Mouse (Mus musculus): ENCODE measurements around the gene Usp31. TPM values are rescaled to one million over a fixed set of nuclear protein-coding genes. Genes with fewer than 3 reads are reported as not detected.

The Usp31 gene
- 6.0 and 7.5 TPM in 2 replicates for polyA plus RNA-seq (2014; fragmentation: Nextera tagmentation; extraction: Ambion mirVana)

DNA sequence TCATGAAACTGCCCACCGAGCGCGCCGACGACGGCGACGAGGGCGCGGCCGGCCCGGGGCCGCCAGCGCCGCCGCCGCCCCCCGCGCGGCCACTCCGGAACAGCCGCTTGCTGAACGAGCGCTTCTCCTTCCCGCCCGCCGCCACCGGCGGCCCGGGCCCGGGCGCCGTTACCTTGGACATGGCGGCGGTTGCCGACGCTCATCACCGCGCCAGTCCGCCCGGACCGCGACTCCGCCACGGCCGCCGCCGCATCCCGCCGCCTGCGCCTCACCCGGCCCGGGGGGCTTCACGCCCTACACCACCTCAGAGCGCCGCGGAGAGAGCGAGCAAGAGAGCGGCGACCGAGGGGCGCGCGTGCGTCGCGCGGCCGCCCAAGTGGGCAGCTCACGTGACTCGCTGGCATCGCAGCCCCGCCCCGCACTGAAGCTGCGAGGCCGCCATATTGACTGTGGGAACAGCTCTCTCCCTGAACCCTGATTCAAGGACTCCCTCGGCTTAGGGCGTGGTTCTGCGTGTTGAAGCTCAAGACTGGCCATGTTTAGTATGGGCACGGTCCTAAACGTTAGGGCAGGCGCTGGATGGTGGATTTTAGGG lies at the start of gene Usp31:
Gene Usp31 (minus strand): TSS at position 181 of the 595 bp plus-strand sequence.
- WGBS, result 0% methylated on average over 64 of the region's 82 CpGs

DNA sequence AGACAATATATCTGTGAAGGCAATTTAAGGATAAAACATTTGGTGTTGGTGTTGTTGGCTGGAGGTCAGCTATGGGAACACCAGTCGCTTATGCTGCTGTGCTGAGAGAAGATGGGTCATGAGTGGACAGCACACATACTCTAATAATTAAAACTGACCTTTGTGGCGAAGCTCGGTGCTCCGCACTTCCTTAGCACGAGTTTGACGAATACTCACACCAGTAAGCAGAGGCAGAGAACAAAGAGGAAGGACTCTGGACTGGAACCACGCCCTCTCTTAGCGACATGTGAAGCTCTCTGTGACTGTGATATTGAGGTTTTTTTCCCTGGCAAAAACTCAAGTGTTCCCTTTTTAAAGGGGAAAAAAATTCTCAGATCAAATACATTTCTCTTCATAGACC lies 47.7 kb upstream of the Usp31 start:
- H3K4me3 ChIP-seq (ENCODE audit: low read depth, low read length), result no peak overlapping the region
- H3K27me3 ChIP-seq (ENCODE audit: control insufficient read depth, insufficient read depth, low read length), result no peaks in the 10 kb centered on the region
- no peak overlapping the region for H3K4me2 ChIP-seq (ENCODE audit: low read depth, low read length)
- no peaks in the 10 kb centered on the region for H3K4me1 ChIP-seq (ENCODE audit: control insufficient read depth, insufficient read depth, low read length)
- H3K27ac ChIP-seq (ENCODE audit: low read depth, low read length), result no peak overlapping the region
- H3K36me3 ChIP-seq (ENCODE audit: control insufficient read depth, insufficient read depth, low read length), result no peaks in the 10 kb centered on the region
- no peaks in the 10 kb centered on the region for H3K9me3 ChIP-seq (ENCODE audit: control insufficient read depth, low read length)
- no peak for ATAC-seq (ENCODE audit: low read depth)
- WGBS, result 74% methylated on average over 8 of the region's 8 CpGs
- no peak overlapping the region for H3K9ac ChIP-seq (replicated peaks; ENCODE audit: low read depth, low read length)

More for the DNA sequence above, at the start of gene Usp31:
- Histone ChIP-seq H3K4me2 (ENCODE audit: low read depth, low read length) (peak within 1 kb of the TSS; percentile 91), H3K27me3 (ENCODE audit: control insufficient read depth, insufficient read depth, low read length) (no peaks in the 10 kb centered on the region), H3K4me1 (ENCODE audit: control insufficient read depth, insufficient read depth, low read length) (peaks cover 30% of the 10 kb centered on the region), H3K4me3 (ENCODE audit: low read depth, low read length) (peak within 1 kb of the TSS; percentile 93), H3K27ac (ENCODE audit: low read depth, low read length) (peak within 1 kb of the TSS; percentile 91), H3K9me3 (ENCODE audit: control insufficient read depth, low read length) (no peaks in the 10 kb centered on the region), H3K9ac (replicated peaks; ENCODE audit: low read depth, low read length) (peak within 1 kb of the TSS; percentile 82), H3K36me3 (ENCODE audit: control insufficient read depth, insufficient read depth, low read length) (no peaks in the 10 kb centered on the region)
- ATAC-seq (ENCODE audit: low read depth), result peak; percentile 99

DNA sequence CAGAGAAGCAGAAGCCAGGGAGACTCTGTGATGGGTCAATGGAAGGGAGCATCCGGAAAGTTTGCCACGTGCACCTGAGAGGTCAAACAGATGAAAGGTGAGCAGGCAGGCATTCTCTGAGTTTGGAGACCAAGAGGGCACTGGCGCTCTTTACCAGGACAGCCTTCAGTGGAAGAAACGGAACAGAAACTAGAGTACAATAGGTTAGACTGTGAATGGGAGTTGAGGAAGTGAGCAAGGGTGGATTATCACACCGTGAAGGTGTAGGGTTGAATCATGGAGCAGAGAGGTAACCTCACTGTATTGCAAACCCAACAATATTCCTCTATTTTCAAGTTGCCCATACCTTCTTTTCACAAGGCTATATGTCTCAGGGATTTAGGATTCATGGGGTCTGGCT lies 43.2 kb upstream of the Usp31 start:
- no peak for ATAC-seq (ENCODE audit: low read depth)
- H3K36me3 ChIP-seq (ENCODE audit: control insufficient read depth, insufficient read depth, low read length), result no peaks in the 10 kb centered on the region
- H3K9me3 ChIP-seq (ENCODE audit: control insufficient read depth, low read length), result no peaks in the 10 kb centered on the region
- no peaks in the 10 kb centered on the region for H3K27me3 ChIP-seq (ENCODE audit: control insufficient read depth, insufficient read depth, low read length)
- no peak overlapping the region for H3K27ac ChIP-seq (ENCODE audit: low read depth, low read length)
- WGBS, result 84% methylated on average over 5 of the region's 5 CpGs
- H3K4me3 ChIP-seq (ENCODE audit: low read depth, low read length), result no peak overlapping the region
- H3K4me1 ChIP-seq (ENCODE audit: control insufficient read depth, insufficient read depth, low read length), result no peaks in the 10 kb centered on the region
- H3K4me2 ChIP-seq (ENCODE audit: low read depth, low read length), result no peak overlapping the region
- no peak overlapping the region for H3K9ac ChIP-seq (replicated peaks; ENCODE audit: low read depth, low read length)

DNA sequence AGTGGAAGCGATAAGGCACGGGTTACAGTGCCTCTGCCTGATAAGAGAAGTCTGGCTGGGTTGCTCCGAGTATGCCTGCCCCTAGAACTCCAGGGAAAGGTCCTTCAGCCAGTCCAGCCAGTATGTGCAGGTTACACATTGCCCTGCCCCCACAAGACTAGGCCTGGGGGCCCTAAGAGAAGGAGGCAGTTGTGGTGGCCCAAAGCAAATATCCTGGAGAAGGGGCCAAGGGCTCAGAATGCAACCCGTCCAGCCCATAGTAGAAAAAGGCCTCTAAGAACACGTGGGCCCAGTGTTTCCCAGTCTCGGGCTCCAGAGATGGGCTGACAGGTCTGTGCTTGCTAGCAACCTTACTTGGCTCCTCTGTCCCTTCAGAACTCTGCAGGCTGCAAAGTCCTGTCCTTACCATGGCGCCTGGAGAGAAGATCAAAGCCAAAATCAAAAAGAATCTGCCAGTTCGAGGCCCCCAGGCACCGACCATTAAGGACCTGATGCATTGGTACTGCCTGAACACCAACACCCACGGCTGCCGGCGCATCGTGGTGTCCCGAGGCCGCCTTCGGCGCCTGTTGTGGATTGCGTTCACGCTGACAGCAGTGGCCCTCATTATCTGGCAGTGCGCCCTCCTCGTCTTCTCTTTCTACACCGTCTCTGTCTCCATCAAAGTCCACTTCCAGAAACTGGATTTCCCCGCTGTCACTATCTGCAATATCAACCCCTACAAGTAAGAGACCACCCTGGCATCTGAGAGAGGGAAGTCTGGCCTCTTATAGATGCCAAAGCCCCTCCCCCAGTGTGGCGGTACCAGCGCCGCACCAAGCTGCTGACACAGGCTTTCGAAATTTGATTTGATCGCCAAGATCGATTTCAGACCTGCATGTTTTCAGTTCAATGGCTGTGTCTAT lies 30.7 kb upstream of the Usp31 start:
- no peak for ATAC-seq (ENCODE audit: low read depth)
- Histone ChIP-seq H3K9ac (replicated peaks; ENCODE audit: low read depth, low read length) (no peak overlapping the region), H3K36me3 (ENCODE audit: control insufficient read depth, insufficient read depth, low read length) (no peaks in the 10 kb centered on the region), H3K27ac (ENCODE audit: low read depth, low read length) (no peak overlapping the region), H3K9me3 (ENCODE audit: control insufficient read depth, low read length) (no peaks in the 10 kb centered on the region), H3K27me3 (ENCODE audit: control insufficient read depth, insufficient read depth, low read length) (peaks cover 12% of the 10 kb centered on the region), H3K4me2 (ENCODE audit: low read depth, low read length) (no peak overlapping the region), H3K4me3 (ENCODE audit: low read depth, low read length) (no peak overlapping the region), H3K4me1 (ENCODE audit: control insufficient read depth, insufficient read depth, low read length) (no peaks in the 10 kb centered on the region)
- WGBS, result 71% methylated on average over 29 of the region's 29 CpGs

DNA sequence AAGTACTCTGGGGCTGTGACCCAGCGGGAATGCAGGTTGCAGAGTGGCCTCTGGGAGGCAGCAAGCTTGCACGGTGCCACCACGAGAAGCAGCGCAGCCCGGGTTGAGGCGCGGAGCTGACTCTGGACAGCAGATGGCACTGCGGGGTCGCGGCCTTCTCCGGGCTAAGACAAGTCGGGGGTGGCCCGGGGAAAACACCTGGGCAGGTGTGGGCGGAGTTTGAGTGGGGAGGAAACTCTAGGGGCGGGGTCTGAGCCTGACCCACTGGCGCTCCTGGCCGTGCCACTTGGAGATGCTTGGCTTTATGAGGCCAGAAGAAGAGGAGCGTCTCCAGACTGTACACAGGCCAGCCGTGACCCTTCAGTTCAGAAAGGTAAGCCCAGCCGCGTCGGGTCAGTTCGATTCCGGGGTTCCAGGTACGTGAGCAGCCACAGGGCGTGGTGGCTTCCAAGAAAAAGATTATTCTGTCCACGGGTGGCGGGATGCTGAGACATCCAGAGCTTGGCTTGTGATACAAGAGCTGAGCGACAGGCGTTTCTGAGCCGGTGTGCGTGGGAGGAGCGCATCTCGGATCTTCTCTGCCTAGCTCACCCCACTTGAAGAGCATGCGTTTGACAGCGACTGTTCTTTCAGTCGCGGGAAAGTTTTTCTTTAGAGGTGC lies 27.2 kb upstream of the Usp31 start, which contains the start of gene Scnn1g:
Gene Scnn1g (plus strand): TSS at position 309 of the 661 bp plus-strand sequence.
- Histone ChIP-seq H3K4me1 (ENCODE audit: control insufficient read depth, insufficient read depth, low read length) (no peaks in the 10 kb centered on the region), H3K4me2 (ENCODE audit: low read depth, low read length) (peak within 1 kb of the TSS; percentile 45), H3K27me3 (ENCODE audit: control insufficient read depth, insufficient read depth, low read length) (peaks cover 12% of the 10 kb centered on the region), H3K4me3 (ENCODE audit: low read depth, low read length) (peak within 1 kb of the TSS; percentile 22), H3K9ac (replicated peaks; ENCODE audit: low read depth, low read length) (0 out of 2 replicates have a peak within 1 kb of the TSS, but pooled peaks have one; percentile 22), H3K36me3 (ENCODE audit: control insufficient read depth, insufficient read depth, low read length) (no peaks in the 10 kb centered on the region), H3K27ac (ENCODE audit: low read depth, low read length) (no peak within 1 kb of the TSS), H3K9me3 (ENCODE audit: control insufficient read depth, low read length) (no peaks in the 10 kb centered on the region)
- ATAC-seq (ENCODE audit: low read depth), result peak; percentile 96
- WGBS, result under 1% methylated on average over 38 of the region's 38 CpGs

DNA sequence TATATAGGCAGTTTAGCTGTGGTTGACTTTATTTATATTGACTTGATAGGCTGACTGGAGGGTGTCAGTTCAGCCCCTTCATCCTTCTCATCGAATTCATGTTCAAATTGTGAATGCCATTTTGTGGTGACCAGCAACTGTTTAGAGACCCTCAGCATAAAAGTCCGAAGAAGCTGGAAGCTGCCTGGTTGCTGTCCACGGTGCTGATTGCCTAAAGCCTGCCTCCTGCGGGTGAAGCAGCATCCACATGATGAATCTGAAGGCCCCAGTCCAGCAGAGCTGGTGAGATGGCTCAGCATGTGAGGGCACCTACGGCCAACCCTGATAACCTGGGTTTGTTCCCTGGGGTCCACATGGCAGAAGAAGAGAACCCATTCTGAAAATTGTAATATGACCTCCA lies 23.2 kb upstream of the Usp31 start:
- Histone ChIP-seq H3K4me1 (ENCODE audit: control insufficient read depth, insufficient read depth, low read length) (no peaks in the 10 kb centered on the region), H3K27me3 (ENCODE audit: control insufficient read depth, insufficient read depth, low read length) (peaks cover 8% of the 10 kb centered on the region), H3K36me3 (ENCODE audit: control insufficient read depth, insufficient read depth, low read length) (no peaks in the 10 kb centered on the region), H3K27ac (ENCODE audit: low read depth, low read length) (no peak overlapping the region), H3K4me3 (ENCODE audit: low read depth, low read length) (no peak overlapping the region), H3K9ac (replicated peaks; ENCODE audit: low read depth, low read length) (no peak overlapping the region), H3K4me2 (ENCODE audit: low read depth, low read length) (no peak overlapping the region), H3K9me3 (ENCODE audit: control insufficient read depth, low read length) (no peaks in the 10 kb centered on the region)
- WGBS, result 19% methylated on average over 5 of the region's 5 CpGs
- no peak for ATAC-seq (ENCODE audit: low read depth)

DNA sequence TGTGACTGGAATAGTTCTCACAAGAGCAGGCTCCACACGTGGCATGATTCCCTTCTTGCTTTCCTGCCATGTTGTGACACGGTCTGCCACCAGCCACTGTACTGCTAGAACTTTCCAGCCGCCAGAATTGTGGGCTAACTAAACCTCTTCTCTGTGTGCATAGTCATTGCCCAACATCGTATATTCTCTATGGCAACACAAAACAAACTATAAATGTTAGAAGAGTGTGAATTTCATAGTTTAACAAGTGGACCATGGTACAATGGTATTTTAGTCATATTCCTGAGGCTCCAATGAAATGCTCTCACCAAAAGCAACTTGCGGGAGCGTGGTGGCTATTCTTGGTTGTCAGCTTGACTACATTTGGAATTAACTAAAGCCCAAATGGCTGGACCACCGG lies 10.0 kb upstream of the Usp31 start:
- no peak overlapping the region for H3K4me3 ChIP-seq (ENCODE audit: low read depth, low read length)
- no peak overlapping the region for H3K27ac ChIP-seq (ENCODE audit: low read depth, low read length)
- ATAC-seq (ENCODE audit: low read depth), result no peak
- no peaks in the 10 kb centered on the region for H3K4me1 ChIP-seq (ENCODE audit: control insufficient read depth, insufficient read depth, low read length)
- no peaks in the 10 kb centered on the region for H3K9me3 ChIP-seq (ENCODE audit: control insufficient read depth, low read length)
- H3K36me3 ChIP-seq (ENCODE audit: control insufficient read depth, insufficient read depth, low read length), result no peaks in the 10 kb centered on the region
- H3K9ac ChIP-seq (replicated peaks; ENCODE audit: low read depth, low read length), result no peak overlapping the region
- WGBS, result 80% methylated on average over 7 of the region's 7 CpGs
- H3K27me3 ChIP-seq (ENCODE audit: control insufficient read depth, insufficient read depth, low read length), result no peaks in the 10 kb centered on the region
- H3K4me2 ChIP-seq (ENCODE audit: low read depth, low read length), result no peak overlapping the region

DNA sequence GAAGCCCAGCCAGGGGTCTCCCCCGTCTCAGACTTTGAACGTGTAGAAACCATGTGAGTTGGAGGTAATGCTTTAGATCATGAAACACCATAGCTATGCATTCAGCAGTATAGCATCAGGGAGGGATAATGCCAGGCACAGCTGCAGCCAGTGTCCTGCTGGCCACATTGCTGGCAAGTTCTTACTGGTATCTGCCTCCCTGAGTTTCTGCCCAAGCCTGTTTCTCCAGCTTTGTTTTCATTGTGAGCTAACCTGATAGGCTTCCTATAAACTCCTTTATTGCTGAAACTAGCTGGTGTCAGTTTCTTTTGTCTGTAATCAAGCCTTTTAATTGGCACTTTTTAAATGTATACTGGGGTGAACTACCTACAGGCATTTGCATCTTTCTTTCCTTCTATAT lies 4.1 kb upstream of the Usp31 start:
- Histone ChIP-seq H3K36me3 (ENCODE audit: control insufficient read depth, insufficient read depth, low read length) (no peaks in the 10 kb centered on the region), H3K9me3 (ENCODE audit: control insufficient read depth, low read length) (no peaks in the 10 kb centered on the region), H3K27ac (ENCODE audit: low read depth, low read length) (no peak overlapping the region), H3K4me1 (ENCODE audit: control insufficient read depth, insufficient read depth, low read length) (peaks cover 1% of the 10 kb centered on the region; the same call in 1 of the 2 replicates), H3K27me3 (ENCODE audit: control insufficient read depth, insufficient read depth, low read length) (no peaks in the 10 kb centered on the region), H3K4me2 (ENCODE audit: low read depth, low read length) (no peak overlapping the region), H3K4me3 (ENCODE audit: low read depth, low read length) (no peak overlapping the region), H3K9ac (replicated peaks; ENCODE audit: low read depth, low read length) (no peak overlapping the region)
- ATAC-seq (ENCODE audit: low read depth), result no peak
- 38% methylated on average over 2 of the region's 2 CpGs for WGBS
